Mouse (Mus musculus): Measurements from ENCODE around the gene Erg28. TPM values are rescaled to one million over a fixed set of nuclear protein-coding genes. Genes with fewer than 3 reads are reported as not detected.

Gene Erg28
- polyA plus RNA-seq, 1 experiment, result 44.4 TPM

- TF ChIP-seq POLR2A (IDR thresholded peaks at IDR 0.05; ENCODE audit: control insufficient read depth, extremely low read depth, insufficient read depth, low read length, poor library complexity) (no peak), CTCF (IDR thresholded peaks at IDR 0.05; ENCODE audit: borderline replicate concordance, control insufficient read depth, extremely low read depth, insufficient read depth, low read length, poor library complexity) (no peak)
- no peaks in the 10 kb centered on the region for H3K36me3 ChIP-seq (ENCODE audit: control insufficient read depth, insufficient read depth, low read length)
- WGBS, result 94% methylated on average over 3 of the region's 3 CpGs
- no peak for DNase-seq
- no peak overlapping the region for H3K4me3 ChIP-seq (ENCODE audit: control insufficient read depth, insufficient read depth, low read length)
- H3K27me3 ChIP-seq (ENCODE audit: control insufficient read depth, insufficient read depth, low read length), result no peaks in the 10 kb centered on the region
- H3K4me1 ChIP-seq (replicated peaks; ENCODE audit: control insufficient read depth, insufficient read depth, low read length), result no peaks in the 10 kb centered on the region
- H3K27ac ChIP-seq (ENCODE audit: control insufficient read depth, insufficient read depth, low read length), result no peak overlapping the region
These were observed 58.1 kb downstream of the Erg28 start for GRCm38 (mm10) chr12:85766287-85766686.

Other genes with a start within 250 kb of the Erg28 start
- 3.1 and 3.5 TPM in 2 replicates for gene Jdp2, start 225.5 kb downstream of the Erg28 start, polyA plus RNA-seq (2012; rRNA removed)
- gene Batf, start 137.9 kb downstream of the Erg28 start, polyA plus RNA-seq (2012; rRNA removed), result 13.3 and 14.9 TPM in 2 replicates
- gene Flvcr2, start 78.0 kb downstream of the Erg28 start, polyA plus RNA-seq (2012; rRNA removed), result 0.22 and 0.47 TPM in 2 replicates
- 20.2 and 22.7 TPM in 2 replicates for gene Ttll5, start 109 bp upstream of the Erg28 start, polyA plus RNA-seq (2012; rRNA removed)

Measured in thymus, adult 2 months (tissue).